Mouse (Mus musculus) MEL (cell line): ENCODE data around the gene Aldh16a1. TPM values are rescaled to one million over a fixed set of nuclear protein-coding genes. Genes with fewer than 3 reads are reported as not detected.
A peak's percentile ranks its signal among the peaks of the same experiment; 100 is the strongest.
"Not testable (repeated sequence)": the region's sequence is repeated elsewhere in the genome, so short reads cannot be mapped to it uniquely, and the experiment has no call there.

Source experiments
- DNase-seq: peaks from one replicate; pipeline ENCODE4 v3.0.0; 2011; ENCODE audit warnings: low read depth, low spot score
- H3K27ac ChIP-seq: 2 replicates; pipeline ENCODE4 v1.5.1; 2012; ENCODE audit warnings: low read depth, mild to moderate bottlenecking, control low read depth, low read length, moderate library complexity; ENCODE audit not compliant: control insufficient read depth
- H3K27me3 ChIP-seq, 2 experiments: fragments of 150-350 bp in 1 of 2; sonication (generic) in 1 of 2; 2 replicates each; pipeline ENCODE4 v1.6.1; 2012; ENCODE audit warnings: low read length in 2 of 2, mild to moderate bottlenecking in 2 of 2, improper control_type of control experiment in 1 of 2, moderate library complexity in 1 of 2; ENCODE audit not compliant: insufficient read depth in 2 of 2, control insufficient read depth in 1 of 2
- H3K36me3 ChIP-seq, 2 experiments: 2 replicates each; pipeline ENCODE4 v1.6.1; 2012 to 2014; ENCODE audit warnings: low read length in 2 of 2, improper control_type of control experiment in 1 of 2, inconsistent platforms in 1 of 2, mild to moderate bottlenecking in 1 of 2; ENCODE audit not compliant: insufficient read depth in 2 of 2, control insufficient read depth in 1 of 2
- H3K4me1 ChIP-seq, 2 experiments: fragments of 150-350 bp in 1 of 2; sonication (generic) in 1 of 2; 2 replicates each; pipeline ENCODE4 v1.6.1; 2012; ENCODE audit warnings: low read length in 2 of 2, improper control_type of control experiment in 1 of 2, mild to moderate bottlenecking in 1 of 2; ENCODE audit not compliant: insufficient read depth in 2 of 2, control insufficient read depth in 1 of 2
- H3K4me3 ChIP-seq, 2 experiments: fragments of 150-350 bp in 1 of 2; sonication (generic) in 1 of 2; 2 replicates each; pipeline ENCODE4 v1.5.1; 2012; ENCODE audit warnings: low read depth in 2 of 2, low read length in 2 of 2, mild to moderate bottlenecking in 2 of 2, moderate library complexity in 2 of 2, control low read depth in 1 of 2, improper control_type of control experiment in 1 of 2; ENCODE audit not compliant: control insufficient read depth in 1 of 2, insufficient read depth in 1 of 2
- H3K79me2 ChIP-seq: 2 replicates; pipeline ENCODE4 v1.6.1; 2012; ENCODE audit warnings: mild to moderate bottlenecking, low read length, moderate library complexity; ENCODE audit not compliant: control insufficient read depth, poor library complexity, insufficient read depth
- H3K9ac ChIP-seq: 2 replicates; pipeline ENCODE4 v1.6.1; 2012; ENCODE audit warnings: low read depth, mild to moderate bottlenecking, control low read depth, low read length, moderate library complexity; ENCODE audit not compliant: control insufficient read depth, poor library complexity, severe bottlenecking
- H3K9me3 ChIP-seq: fragments of 150-350 bp; sonication (generic); replicated peaks from 2 replicates; pipeline ENCODE4 v1.6.1; 2012; ENCODE audit warnings: mild to moderate bottlenecking, low read length, improper control_type of control experiment, moderate library complexity; ENCODE audit not compliant: insufficient read depth
- BHLHE40 ChIP-seq: IDR thresholded peaks from 2 replicates; pipeline ENCODE4 v1.6.1; 2012; ENCODE audit warnings: low read depth, mild to moderate bottlenecking, inconsistent platforms, low read length, improper control_type of control experiment, borderline replicate concordance
- CHD2 ChIP-seq: IDR thresholded peaks from 2 replicates; pipeline ENCODE4 v1.6.1; 2011; ENCODE audit warnings: low read length, improper control_type of control experiment
- CTCF ChIP-seq, 3 experiments: IDR thresholded peaks in 2 of 3; conservative IDR thresholded peaks in 1 of 3; 2 replicates each; pipeline ENCODE4 v1.5.1; 2011 to 2012; ENCODE audit warnings: low read length in 3 of 3, low read depth in 2 of 3, mild to moderate bottlenecking in 2 of 3, improper control_type of control experiment in 1 of 3, inconsistent platforms in 1 of 3, mixed read lengths in 1 of 3, moderate library complexity in 1 of 3; ENCODE audit not compliant: control insufficient read depth in 1 of 3, insufficient read depth in 1 of 3, poor library complexity in 1 of 3, severe bottlenecking in 1 of 3
- E2F4 ChIP-seq: IDR thresholded peaks from 2 replicates; pipeline ENCODE4 v1.6.1; 2011; ENCODE audit warnings: low read depth, low read length, improper control_type of control experiment, borderline replicate concordance
- ETS1 ChIP-seq: IDR thresholded peaks from 2 replicates; pipeline ENCODE4 v1.6.1; 2012; ENCODE audit warnings: low read depth, mild to moderate bottlenecking, inconsistent platforms, low read length, improper control_type of control experiment, moderate library complexity
- GATA1 ChIP-seq: IDR thresholded peaks from 2 replicates; pipeline ENCODE4 v1.6.1; 2011; ENCODE audit warnings: low read depth, low read length, improper control_type of control experiment
- HCFC1 ChIP-seq: IDR thresholded peaks from 2 replicates; pipeline ENCODE4 v1.6.1; 2012; ENCODE audit warnings: low read depth, mild to moderate bottlenecking, inconsistent platforms, low read length, improper control_type of control experiment, moderate library complexity
- MAFK ChIP-seq: IDR thresholded peaks from 2 replicates; pipeline ENCODE4 v1.6.1; 2011; ENCODE audit warnings: low read depth, mild to moderate bottlenecking, low read length, improper control_type of control experiment, borderline replicate concordance
- POLR2A ChIP-seq, 2 experiments: IDR thresholded peaks; 2 replicates each; pipeline ENCODE4 v1.6.1; 2011 to 2012; ENCODE audit warnings: low read length in 2 of 2, mild to moderate bottlenecking in 2 of 2, control low read depth in 1 of 2, improper control_type of control experiment in 1 of 2, low read depth in 1 of 2, moderate library complexity in 1 of 2; ENCODE audit not compliant: control insufficient read depth in 1 of 2, insufficient read depth in 1 of 2, poor library complexity in 1 of 2
- RAD21 ChIP-seq: IDR thresholded peaks from 2 replicates; pipeline ENCODE4 v1.6.1; 2011; ENCODE audit warnings: mild to moderate bottlenecking, low read depth, low read length, improper control_type of control experiment
- RCOR1 ChIP-seq: IDR thresholded peaks from 2 replicates; pipeline ENCODE4 v1.6.1; 2012; ENCODE audit warnings: low read depth, mild to moderate bottlenecking, inconsistent platforms, low read length, improper control_type of control experiment
- SMC3 ChIP-seq: IDR thresholded peaks from 2 replicates; pipeline ENCODE4 v1.6.1; 2011; ENCODE audit warnings: low read depth, low read length, improper control_type of control experiment
- TAL1 ChIP-seq: IDR thresholded peaks from 2 replicates; pipeline ENCODE4 v1.6.1; 2012; ENCODE audit warnings: mild to moderate bottlenecking, inconsistent platforms, low read length, moderate library complexity, mixed read lengths
- USF2 ChIP-seq, 2 experiments: IDR thresholded peaks; 2 replicates each; pipeline ENCODE4 v1.6.1; 2011 to 2012; ENCODE audit warnings: improper control_type of control experiment in 2 of 2, low read length in 2 of 2, borderline replicate concordance in 1 of 2, inconsistent platforms in 1 of 2, low read depth in 1 of 2, mild to moderate bottlenecking in 1 of 2; ENCODE audit not compliant: insufficient read depth in 1 of 2
- ZC3H11A ChIP-seq: IDR thresholded peaks from 2 replicates; pipeline ENCODE4 v1.6.1; 2012; ENCODE audit warnings: low read depth, mild to moderate bottlenecking, inconsistent platforms, low read length, improper control_type of control experiment
- ZMIZ1 ChIP-seq: IDR thresholded peaks from 2 replicates; pipeline ENCODE4 v1.6.1; 2012; ENCODE audit warnings: low read depth, mild to moderate bottlenecking, inconsistent platforms, low read length, improper control_type of control experiment, moderate library complexity
- ZNF384 ChIP-seq: IDR thresholded peaks from 2 replicates; pipeline ENCODE4 v1.6.1; 2012; ENCODE audit warnings: low read depth, mild to moderate bottlenecking, inconsistent platforms, low read length, improper control_type of control experiment
- polyA plus RNA-seq, 2 experiments: library from polyadenylated mRNA; stranded (reverse) in 1 of 2; unstranded in 1 of 2; fragments of >175 nt in 1 of 2; fragments of >200 nt in 1 of 2; gene quantifications; 2 replicates each; pipeline versions ENCODE4 v1.2.1 to v1.2.4; 2012; ENCODE audit warnings: low replicate concordance in 2 of 2, low read depth in 1 of 2; ENCODE audit not compliant: insufficient read length in 2 of 2, insufficient read depth in 1 of 2, missing spikeins in 1 of 2
- total RNA-seq: library from RNA; depleted of rRNA; stranded (reverse); fragments of 300-350 nt; gene quantifications from 2 replicates; pipeline ENCODE4 v1.2.3, GENCODE M21; 2012

Gene Aldh16a1
- total and polyA plus RNA-seq, 3 experiments = 33.9 to 61.6 TPM; not detected in 1

GRCm38 (mm10) chr7:45175398-45175797 lies 21.0 kb upstream of the Aldh16a1 start:
- Histone ChIP-seq H3K4me3 (no peak overlapping the region), H3K79me2 (no peaks in the 10 kb centered on the region), H3K9me3 (no peaks in the 10 kb centered on the region), H3K4me1 (no peaks in the 10 kb centered on the region), H3K27ac (no peak overlapping the region)
- no peak for DNase-seq
- TF ChIP-seq MAFK (no peak), BHLHE40 (no peak), CHD2 (no peak), ETS1 (no peak), ZMIZ1 (no peak), POLR2A (IDR thresholded peaks at IDR 0.05; ENCODE audit: control insufficient read depth in 1 of 2, insufficient read depth in 1 of 2, low read depth in 1 of 2, low read length in 2 of 2, poor library complexity in 1 of 2) (no peak), GATA1 (no peak), E2F4 (no peak), RCOR1 (no peak)
- TF ChIP-seq, all 39 proteins: peak for 0
- H3K27me3 ChIP-seq = no peaks in the 10 kb centered on the region
- no peak overlapping the region for H3K9ac ChIP-seq
- no peaks in the 10 kb centered on the region for H3K36me3 ChIP-seq

- H3K9me3 ChIP-seq = no peaks in the 10 kb centered on the region
- no peaks in the 10 kb centered on the region for H3K79me2 ChIP-seq
- no peak overlapping the region for H3K4me3 ChIP-seq
- TF ChIP-seq USF2 (IDR thresholded peaks at IDR 0.05; ENCODE audit: borderline replicate concordance in 1 of 2, insufficient read depth in 1 of 2, low read depth in 1 of 2, low read length in 2 of 2) = no peak
- no peak for TF ChIP-seq RCOR1
- TF ChIP-seq HCFC1 = no peak
- no peak for TF ChIP-seq TAL1
- no peak for TF ChIP-seq ZC3H11A
- TF ChIP-seq ZMIZ1 = no peak
- H3K9ac ChIP-seq = no peak overlapping the region
- H3K4me1 ChIP-seq = no peaks in the 10 kb centered on the region
- no peak for DNase-seq
- H3K36me3 ChIP-seq = no peaks in the 10 kb centered on the region
- H3K27me3 ChIP-seq = no peaks in the 10 kb centered on the region
- no peak overlapping the region for H3K27ac ChIP-seq
Measured at GRCm38 (mm10) chr7:45174567-45175280, 20.3 kb upstream of the Aldh16a1 start.

GRCm38 (mm10) chr7:45173772-45174171 lies 19.4 kb upstream of the Aldh16a1 start:
- not testable (repeated sequence) for H3K36me3 ChIP-seq, H3K9ac ChIP-seq, H3K27me3 ChIP-seq, H3K79me2 ChIP-seq, H3K4me1 ChIP-seq, H3K9me3 ChIP-seq, H3K27ac ChIP-seq, H3K4me3 ChIP-seq
- DNase-seq = peak; percentile 75
- TF ChIP-seq ZC3H11A (peak; percentile 47), ZNF384 (0 out of 2 replicates have a peak, but pooled peaks have one; percentile 19), GATA1 (0 out of 2 replicates have a peak, but pooled peaks have one; percentile 20), CTCF (IDR thresholded peaks at IDR 0.05 in 2 of 3, conservative IDR thresholded peaks at IDR 0.05 in 1 of 3; ENCODE audit: control insufficient read depth in 1 of 3, insufficient read depth in 1 of 3, low read depth in 2 of 3, low read length in 3 of 3, poor library complexity in 1 of 3, severe bottlenecking in 1 of 3) (peak; percentile 15 to 68 (median 57); a peak in 4 of 6 replicates), SMC3 (peak; percentile 63), RAD21 (peak; percentile 42)
